Mouse (Mus musculus) urinary bladder, postnatal 36 days (tissue): ENCODE data around the gene Usp7.
A peak's percentile ranks its signal among the peaks of the same experiment; 100 is the strongest.
"Not testable (repeated sequence)": the region's sequence is repeated elsewhere in the genome, so short reads cannot be mapped to it uniquely, and the experiment has no call there.

Experiments used
- DNase-seq, 2 experiments: peaks; one replicate each; pipeline ENCODE4 v3.0.0; 2022; ENCODE audit warnings: low spot score in 2 of 2, mixed read lengths in 1 of 2

The Usp7 gene

DNA sequence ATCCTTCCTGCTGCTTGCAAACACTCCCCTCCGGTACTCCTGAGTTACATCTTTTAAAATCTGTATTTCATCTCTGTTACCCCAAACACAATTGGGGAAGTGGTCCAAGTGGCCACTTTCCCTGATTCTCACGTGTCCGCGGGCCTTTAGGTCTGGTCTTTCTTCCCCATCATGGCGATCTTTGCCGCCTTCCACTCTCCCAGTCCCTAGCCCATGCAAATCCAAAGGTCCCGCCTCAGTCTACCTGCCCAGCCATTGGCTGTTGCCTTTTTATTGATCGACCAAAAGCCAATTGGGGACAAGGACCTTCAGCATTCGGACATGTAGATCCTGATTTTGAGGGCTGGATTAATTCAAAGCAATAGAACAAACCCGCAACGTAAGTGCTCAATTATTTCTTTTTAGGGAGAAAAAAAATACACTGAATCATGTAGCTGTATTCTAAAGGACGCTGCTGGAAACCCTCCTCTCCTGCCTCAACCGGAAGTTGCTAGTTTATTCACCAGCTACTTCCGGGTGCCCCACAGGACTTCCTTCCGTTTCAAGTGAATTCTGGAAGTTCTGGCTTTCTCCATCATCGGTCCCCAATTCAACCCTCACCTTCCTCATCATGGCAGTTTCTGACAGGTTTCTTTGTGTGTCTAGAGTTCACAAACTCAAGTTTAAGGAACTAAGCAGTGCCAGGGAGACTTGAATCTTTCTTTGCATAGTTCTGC lies 8.8 kb downstream of the Usp7 start:
- DNase-seq = no peak

DNA sequence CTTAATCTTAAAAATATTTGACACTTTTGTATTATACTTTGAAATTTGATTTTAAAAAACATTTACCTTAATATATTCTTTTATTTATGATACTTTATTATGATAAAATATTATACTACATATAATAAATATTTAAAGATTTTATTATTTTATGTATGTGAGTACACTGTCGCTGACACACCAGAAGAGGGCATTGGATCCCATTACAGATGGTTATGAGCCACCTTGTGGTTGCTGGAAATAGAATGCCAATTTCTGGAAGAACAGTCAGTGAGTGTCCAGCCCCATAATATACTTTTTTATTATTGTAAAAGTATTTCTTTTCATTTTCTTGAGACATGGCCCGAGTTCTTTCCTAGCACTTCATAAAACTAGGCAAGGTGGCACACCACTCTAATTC lies 10.4 kb downstream of the Usp7 start:
- no peak for DNase-seq

DNA sequence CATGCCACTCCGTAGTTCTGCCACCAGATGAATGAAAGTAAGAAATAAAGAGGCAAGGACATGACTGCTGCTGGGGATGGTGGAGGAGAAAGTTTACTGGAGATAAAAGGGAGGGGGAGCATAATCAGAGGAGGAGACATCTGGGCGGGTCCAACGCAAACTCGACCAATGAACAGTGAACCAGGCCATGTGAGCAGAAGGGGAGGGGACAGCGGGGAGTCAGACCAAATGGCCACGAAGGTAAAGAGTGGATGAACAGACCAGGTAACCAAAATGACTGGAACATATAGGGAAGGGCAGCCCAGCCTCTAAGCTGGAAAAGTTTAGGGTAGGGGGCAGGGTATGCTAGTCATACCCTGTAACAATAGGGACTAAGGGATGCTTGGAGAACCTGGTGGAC lies 10.9 kb downstream of the Usp7 start:
- DNase-seq = no peak

DNA sequence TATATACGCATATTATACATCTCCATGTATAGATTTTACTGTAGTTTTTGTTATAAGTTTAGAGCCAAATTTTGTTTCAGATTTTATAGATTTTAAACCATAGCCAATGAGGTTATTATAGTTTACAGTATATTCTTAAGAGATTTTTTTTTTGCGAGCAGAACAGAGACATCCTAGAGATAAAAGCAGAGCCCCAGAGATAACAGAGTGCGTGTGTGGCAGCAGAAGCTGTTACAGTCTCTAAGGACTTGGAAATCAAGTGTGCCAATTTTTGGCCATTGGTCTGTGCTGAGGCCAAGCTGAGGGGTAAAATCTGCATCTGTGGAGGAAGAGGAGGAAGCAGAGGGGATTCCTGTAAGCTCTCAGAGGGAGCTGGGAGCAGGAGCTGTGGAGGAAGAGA lies 11.9 kb downstream of the Usp7 start:
- DNase-seq = no peak

DNA sequence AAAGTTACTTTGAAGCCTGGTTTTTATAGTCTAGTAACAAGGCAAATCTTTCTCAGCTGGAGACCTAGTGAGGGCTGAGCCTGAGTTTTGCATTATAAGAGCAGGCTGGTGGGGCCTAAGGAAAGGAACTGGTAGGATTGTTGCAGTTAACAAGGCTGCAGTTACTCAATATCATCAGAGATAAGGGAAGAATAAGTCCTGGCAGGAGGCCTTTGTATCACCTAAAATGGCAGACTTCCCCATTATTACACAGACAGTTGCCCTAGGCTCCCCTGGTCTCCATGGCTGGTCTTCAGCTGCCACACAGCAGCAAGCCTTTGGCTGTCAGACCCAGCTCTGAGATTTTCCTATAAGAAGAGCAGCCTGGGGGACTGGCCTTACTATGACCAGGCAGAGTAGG lies 13.4 kb downstream of the Usp7 start:
- no peak for DNase-seq

DNA sequence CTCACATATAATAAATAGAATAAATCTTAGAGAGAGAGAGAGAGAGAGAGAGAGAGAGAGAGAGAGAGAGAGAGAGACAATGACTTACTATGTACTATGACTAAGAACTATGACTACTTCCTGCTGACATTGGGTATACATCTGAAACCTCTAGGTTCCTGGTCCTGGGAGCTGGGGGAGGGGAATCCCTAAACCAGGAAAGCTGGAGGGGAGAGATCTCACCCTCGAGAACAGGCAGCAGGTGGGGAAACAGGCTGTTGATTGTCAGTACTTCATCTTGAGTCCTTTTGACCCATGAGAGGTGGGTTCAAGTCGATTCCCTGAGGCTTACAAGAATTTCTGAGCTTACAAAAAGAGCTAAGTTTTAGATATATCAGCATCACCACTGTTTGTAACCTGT lies 14.9 kb downstream of the Usp7 start:
- DNase-seq = no peak

DNA sequence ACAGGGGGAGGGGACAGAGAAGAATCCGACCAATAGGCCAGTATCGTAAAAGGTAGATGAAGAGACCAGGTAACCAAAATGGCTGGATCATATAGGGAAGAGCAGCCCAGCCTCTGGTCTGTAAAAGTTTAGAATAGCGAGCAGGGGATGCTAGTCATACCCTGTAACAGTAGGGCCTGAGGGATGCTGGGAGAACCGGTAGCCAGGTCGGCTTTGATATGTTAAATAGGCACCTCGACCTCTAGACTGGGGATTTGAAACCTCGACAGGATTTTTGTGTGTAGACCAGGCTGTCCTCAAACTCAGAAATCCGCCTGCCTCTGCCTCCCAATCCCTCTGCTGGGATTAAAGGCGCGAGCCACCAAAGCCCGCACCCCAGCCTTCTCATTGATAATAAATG lies 15.5 kb downstream of the Usp7 start:
- DNase-seq = no peak

DNA sequence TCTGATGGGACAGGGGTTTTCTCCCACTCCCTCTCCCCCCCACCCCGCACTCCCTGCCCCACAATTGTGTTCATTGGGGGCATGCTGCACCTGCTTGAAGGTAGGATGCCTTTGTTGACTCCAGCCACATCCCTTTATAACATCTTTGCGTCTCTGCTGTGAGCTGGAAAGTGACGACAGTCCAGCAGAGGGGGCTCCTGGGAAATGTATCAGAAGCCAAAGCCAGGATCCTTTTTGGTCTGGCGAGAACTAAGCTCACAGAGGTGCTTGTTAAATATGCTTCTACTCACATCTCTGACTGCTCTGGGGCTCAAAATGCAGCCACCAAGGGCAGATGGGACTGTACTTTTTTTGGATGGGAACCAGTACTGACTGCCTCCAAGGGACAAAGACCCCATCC lies 21.0 kb downstream of the Usp7 start:
- DNase-seq = no peak

DNA sequence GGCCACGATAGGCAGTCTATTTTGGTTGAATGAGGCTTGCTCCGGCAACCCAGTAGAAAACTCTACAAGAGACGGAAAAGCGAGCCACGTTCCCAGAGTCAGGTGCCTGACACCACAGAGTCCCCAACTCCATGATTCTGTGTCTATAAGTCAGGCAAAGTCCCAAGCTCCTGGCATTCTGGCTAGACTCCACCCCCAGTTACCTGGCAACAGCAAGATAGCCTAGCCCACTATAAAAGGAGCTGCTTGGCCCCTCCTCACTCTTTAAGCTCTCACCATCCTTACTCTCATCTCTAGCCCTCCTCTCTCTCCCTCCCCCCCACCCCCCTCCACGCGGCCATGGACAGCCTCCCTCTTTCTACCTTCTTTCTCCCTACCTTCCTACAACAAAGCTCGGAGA lies 21.8 kb downstream of the Usp7 start:
- DNase-seq = not testable (repeated sequence)

DNA sequence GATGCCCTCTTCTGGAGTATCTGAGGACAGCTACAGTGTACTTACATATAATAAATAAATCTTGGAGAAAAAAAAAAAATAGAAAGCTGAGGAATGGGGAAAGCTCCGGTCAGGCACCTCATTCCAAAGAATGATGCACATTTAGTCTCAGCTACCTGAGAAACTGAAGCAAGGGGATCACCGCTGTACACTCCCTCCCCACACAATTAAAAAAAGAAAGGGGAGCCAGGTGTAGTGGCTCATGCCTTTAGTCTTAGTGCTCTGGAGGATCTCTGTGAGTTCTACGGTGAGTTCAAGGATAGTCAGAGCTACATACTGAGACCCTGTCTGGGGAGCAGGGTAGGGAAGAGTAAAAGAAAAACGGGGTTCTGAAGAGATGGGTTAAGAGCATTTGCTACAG lies 22.6 kb downstream of the Usp7 start:
- DNase-seq = no peak

DNA sequence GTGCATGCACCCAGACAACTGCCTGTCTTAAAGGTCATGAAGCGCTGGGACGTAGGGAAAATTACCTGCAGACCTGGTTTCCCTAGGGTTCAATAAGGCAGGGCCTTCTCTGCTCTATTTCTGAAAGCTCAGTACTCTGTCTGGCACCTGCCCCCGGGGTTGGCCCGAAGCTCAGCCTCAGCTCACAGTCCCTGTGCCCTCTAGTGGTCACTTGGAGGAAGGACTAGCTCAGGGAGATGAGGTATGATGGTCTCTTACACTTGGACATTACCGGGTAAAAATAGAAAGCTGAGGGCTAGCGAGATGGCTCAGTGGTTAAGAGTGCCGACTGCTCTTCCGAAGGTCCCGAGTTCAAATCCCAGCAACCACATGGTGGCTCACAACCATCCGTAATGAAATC lies 23.0 kb downstream of the Usp7 start:
- DNase-seq = peak; percentile 47 to 70

DNA sequence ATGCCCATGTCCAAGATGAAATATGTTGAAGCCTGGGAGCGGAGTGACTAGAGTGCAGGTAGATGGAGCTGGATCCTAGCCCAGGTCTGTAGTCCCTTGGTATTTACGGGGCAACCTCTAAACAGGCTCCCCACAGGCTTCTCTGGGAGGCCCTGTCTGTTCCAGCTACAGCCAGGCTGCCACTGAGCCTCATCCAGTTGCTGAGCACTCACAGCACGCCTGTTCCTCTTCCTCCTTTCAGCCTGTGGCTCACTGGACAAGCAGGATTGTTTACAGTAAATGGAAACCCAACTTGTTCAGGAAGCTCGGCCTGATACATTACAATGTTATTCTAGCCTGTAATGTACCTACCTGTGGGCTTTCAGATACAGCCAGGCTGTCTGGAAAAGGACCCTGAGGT lies 23.5 kb downstream of the Usp7 start:
- no peak for DNase-seq

DNA sequence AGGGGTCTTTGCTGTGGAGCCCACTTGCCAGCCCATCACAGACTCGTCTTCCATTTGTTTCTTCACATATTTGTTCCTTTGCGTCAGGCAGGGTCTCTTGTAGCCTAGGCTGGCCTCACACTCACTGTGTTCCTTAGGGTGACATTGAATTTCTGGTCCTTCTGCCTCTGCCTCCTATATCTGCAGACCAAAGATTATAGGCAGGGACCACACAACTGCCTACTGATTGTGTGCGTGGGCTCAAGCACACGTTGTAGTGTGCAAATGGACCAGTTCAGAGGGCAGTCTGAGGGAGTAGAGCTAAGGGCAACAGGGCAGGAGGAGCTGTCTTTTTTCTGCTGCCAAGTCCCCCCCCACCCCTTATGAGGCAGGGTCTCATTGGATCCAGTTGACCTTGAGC lies 24.0 kb downstream of the Usp7 start:
- no peak for DNase-seq

DNA sequence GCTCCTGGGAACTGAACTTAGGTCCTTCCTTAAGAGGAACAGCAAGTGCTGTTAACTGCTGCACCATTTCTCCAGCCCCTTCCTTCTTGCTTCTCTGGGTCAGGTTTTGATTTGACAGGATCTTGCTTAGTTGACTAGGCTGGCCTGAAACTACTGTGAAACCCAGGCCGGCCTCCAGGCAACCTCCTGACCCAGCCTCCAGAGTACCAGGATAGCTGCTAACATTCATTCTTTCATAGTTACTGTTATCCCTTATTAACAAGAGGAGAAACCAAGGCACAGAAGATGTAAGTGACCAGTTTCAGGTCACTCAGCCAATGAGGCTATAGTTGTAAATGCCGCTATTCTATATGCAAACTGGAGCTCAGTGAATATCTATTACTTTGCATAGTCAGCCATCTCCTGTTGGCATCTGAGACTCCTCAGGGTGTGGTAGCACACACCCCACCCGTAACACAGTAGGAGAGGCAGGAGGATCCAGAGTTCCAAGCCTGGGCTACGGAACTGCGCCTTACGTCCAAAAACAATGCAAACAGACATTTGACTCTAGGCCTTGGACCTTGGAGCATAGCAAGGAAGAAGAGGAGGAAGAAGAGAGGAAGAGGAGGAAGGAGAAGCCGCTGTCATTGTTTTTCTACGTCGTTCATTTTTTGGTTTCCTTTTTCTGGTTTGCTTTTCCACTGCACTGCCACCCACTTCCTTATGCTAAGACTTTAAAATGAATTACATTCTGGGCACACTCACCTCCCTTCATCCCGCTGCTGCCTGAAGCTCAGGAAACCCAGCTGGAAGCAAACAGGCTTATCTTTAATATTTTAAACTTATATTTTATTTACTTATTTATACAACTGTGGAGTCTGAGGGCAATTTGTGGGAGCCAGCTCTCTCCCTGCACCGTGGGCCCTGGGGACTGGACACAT lies 24.7 kb downstream of the Usp7 start:
- no peak for DNase-seq

DNA sequence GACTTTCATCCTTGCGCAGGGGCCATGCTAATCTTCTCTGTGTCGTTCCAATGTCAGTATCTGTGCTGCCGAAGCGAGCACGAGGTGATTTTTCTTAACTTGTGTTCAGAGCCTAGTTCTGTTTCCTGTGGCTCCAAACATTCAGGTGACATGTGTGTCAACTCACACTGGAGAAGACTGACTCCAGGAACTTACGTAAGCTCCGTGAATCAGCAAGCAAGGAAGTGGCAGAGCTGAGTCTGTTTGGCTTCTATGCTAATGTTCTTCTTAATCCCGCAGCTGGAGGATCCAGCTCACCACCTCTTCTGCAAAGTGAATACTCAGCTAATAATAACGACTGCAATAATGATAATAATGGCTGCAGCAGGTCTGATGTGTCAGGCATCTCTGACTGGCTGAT lies 25.9 kb downstream of the Usp7 start:
- DNase-seq = no peak

DNA sequence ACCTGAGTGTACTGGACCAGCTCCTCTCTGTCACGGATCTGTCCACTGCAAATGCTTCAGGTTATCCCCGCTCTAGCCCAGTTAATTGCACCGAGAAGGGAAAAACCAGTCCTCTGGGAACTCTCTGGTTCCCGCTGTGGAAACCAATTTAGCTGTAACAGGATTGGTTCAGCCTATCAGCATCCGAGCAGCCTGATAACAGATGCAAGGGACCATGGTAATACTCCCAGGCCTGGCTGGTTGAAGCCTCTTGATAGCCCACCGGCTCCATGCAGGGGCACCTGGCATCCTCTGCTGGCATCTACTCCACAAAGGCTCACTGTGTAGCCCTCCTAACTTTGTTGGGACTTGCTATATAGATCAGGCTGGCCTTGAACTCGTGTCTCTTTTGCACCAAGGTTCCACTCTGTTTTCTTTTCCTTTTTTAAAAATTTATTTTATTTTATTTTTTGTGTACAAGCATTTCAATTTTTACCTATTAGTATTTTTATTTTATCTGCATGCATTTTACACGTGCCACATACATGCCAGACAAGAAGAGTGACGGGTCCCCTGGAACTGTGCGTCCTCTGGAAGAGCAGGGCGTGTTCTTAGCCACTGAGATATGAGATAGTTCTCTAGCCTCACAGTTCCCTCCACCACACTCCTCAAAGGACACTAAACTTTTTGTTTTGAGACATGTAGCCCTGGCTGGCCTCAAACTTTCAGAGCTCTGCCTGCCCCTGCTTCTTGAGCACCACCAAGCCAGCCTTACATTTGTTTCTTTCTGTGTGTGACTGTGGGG lies 27.8 kb downstream of the Usp7 start:
- no peak for DNase-seq

DNA sequence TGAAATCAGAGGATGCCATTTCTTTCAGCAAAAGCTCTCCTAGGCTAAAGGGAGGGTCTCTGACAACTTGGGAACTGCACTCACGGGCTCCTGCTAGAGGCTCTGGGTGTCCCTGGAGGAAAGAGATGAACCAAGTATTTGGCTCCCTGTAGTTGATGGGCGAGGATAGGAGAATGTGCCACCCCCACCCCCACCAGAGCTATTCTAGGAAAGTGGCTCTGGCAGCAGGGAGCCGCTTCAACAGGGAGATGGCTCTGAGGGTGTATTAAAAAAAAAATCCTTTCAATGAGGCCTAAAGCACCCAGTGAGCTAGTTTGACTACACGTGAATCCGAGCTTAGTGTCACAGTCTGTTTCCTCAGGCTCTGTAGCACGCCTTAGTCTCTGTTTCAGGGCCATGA lies 29.1 kb downstream of the Usp7 start:
- no peak for DNase-seq

DNA sequence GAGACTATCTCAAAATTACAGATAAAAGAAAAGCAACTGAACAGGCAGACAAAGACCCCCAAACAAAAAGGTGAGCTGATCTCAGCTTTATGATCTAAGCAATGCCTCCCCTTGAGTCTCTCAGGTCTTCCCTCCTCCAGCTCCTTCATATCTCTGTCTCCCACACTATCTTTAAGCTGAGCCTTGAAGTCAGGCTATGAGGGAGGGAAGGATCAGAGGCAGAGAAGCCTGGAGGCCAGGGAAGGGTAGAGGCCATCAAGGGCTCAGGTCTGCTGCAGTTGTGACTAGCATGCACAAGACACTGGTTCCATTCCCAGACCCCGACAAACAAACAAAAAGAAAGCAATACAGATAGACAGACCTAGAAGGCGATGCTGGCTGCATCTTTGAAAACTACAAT lies 30.2 kb downstream of the Usp7 start:
- DNase-seq = no peak

DNA sequence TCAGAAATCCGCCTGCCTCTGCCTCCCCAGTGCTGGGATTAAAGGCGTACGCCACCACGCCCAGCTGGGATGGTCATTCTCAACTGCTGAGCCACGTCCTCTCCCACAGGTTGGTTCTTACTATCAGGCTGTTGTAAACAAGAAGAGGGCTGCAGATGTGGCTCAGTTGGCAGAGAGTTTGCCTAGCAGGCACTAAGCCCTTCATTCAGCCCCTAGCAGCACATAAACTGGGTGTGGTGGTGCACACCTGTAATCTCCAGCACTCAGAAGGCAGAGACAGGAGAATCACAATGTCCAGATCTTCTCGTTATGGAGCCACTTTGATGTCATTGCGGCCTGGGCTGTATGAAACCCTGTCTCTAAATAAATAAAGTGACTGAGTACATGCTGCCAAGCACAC lies 31.1 kb downstream of the Usp7 start:
- no peak for DNase-seq

DNA sequence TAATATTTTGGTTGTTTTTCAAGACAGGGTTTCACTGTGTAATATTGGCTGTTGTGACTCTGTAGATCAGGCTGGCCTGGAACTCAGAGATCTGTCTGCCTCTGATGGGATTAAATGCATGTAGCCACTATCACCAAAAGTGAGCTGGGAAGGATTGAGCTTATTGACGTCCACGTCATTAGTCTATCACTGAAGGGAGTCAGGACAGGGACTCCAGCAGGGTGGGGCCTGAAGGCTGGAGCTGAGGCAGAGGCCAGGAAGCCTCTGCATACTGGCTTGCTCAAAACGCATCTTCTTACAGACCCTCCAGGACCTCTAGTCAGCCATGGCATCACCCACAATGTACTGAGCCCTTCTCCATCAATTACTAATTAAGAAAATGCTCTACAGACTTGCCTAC lies 33.1 kb downstream of the Usp7 start:
- no peak for DNase-seq

DNA sequence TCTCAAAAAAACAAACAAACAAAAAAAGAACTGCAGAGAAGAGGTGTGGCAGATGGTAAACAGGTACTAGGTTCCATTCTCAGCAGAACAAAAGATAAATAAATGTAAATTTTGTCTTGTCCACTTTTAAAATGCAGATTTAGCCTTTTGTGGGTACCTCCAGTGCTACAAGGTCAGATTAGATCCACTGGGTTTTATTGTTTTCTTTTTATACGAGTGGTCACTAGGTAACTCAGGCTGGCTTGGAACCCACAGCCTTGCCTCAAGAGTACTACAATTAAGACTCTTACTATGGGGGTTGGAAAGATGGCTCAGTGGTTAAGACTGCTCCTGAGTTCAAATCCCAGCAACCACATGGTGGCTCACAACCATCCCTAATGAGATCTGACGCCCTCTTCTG lies 33.9 kb downstream of the Usp7 start:
- DNase-seq = no peak

DNA sequence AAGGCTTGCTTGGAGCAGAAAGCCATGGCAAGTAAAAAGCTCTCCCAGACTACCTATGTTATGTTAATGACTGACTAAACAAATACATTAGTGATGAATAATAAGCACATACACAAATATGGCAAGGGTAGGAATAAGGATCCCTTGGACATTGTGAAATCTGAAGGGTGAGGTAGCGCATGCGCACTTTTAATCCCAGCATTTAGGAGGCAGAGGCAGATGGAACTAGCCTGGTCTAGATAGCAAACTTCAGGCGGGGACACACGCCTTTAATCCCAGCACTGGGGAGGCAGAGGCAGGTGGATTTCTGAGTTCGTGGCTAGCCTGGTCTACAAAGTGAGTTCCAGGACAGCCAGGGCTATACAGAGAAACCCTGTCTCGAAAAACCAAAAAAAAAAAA lies 34.5 kb downstream of the Usp7 start:
- DNase-seq = not testable (repeated sequence)

DNA sequence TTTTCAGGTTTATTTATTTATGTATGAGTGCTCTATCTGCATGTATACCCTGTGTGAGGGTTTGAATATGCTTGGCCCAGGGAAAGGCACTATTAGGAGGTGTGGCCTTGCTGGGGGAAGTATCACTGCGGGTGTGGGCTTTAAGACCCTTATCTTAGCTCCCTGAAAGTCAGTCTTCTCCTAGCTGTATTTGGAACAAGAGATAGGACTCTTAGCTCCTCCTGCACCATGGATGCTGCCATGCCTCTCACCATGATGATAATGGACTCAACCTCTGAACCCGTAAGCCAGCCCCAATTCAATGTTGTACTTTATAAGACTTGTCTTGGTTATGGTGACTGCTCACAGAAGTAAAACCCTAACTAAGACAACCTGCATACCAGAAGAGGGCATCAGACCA lies 39.8 kb downstream of the Usp7 start:
- no peak for DNase-seq
